Mouse (Mus musculus) embryonic facial prominence, embryonic 14.5 days (tissue): Measurements from ENCODE around the gene Nutm1. TPM values are rescaled to one million over a fixed set of nuclear protein-coding genes. Genes with fewer than 3 reads are reported as not detected.
A peak's percentile ranks its signal among the peaks of the same experiment; 100 is the strongest.

Source experiments
- ATAC-seq: fragments of 200-750 bp; cut with Nextera tagmentation; 2 replicates; pipeline ENCODE4 v1.8.0; 2017; ENCODE audit warnings: low read depth, moderate number of reproducible peaks, moderate TSS enrichment
- DNase-seq: peaks from one replicate; pipeline ENCODE4 v3.0.0-alpha.2; 2015; ENCODE audit warnings: low spot score
- H3K27ac ChIP-seq: fragments of 300-500 bp; sonication (generic); replicated peaks from 2 replicates; pipeline ENCODE4 v1.5.1; 2014; ENCODE audit warnings: low read depth, mild to moderate bottlenecking, low read length, moderate library complexity
- H3K27me3 ChIP-seq: fragments of 300-500 bp; sonication (generic); replicated peaks from 2 replicates; pipeline ENCODE4 v1.6.1; 2014; ENCODE audit warnings: low read length; ENCODE audit not compliant: control insufficient read depth, insufficient read depth
- H3K36me3 ChIP-seq: fragments of 300-500 bp; sonication (generic); 2 replicates; pipeline ENCODE4 v1.6.1; 2014; ENCODE audit warnings: low read length, mixed read lengths; ENCODE audit not compliant: control insufficient read depth, insufficient read depth
- H3K4me1 ChIP-seq: fragments of 300-500 bp; sonication (generic); 2 replicates; pipeline ENCODE4 v1.6.1; 2014; ENCODE audit warnings: antibody characterized with exemption, low read length; ENCODE audit not compliant: control insufficient read depth, insufficient read depth
- H3K4me2 ChIP-seq: fragments of 300-500 bp; sonication (generic); 2 replicates; pipeline ENCODE4 v1.6.1; 2014; ENCODE audit warnings: low read depth, mild to moderate bottlenecking, low read length, moderate library complexity, mixed read lengths
- H3K4me3 ChIP-seq: fragments of 300-500 bp; sonication (generic); 2 replicates; pipeline ENCODE4 v1.5.1; 2014; ENCODE audit warnings: low read depth, mild to moderate bottlenecking, low read length
- H3K9ac ChIP-seq: fragments of 300-500 bp; sonication (generic); 2 replicates; pipeline ENCODE4 v1.6.1; 2014; ENCODE audit warnings: low read depth, mild to moderate bottlenecking, low read length, moderate library complexity, mixed read lengths
- H3K9me3 ChIP-seq: fragments of 300-500 bp; sonication (generic); 2 replicates; pipeline ENCODE4 v1.6.1; 2016; ENCODE audit warnings: low read length; ENCODE audit not compliant: control insufficient read depth
- WGBS: fragments of 180-500 bp; shearing (Covaris S2); extraction: QIAGEN DNeasy Blood & Tissue Kit; methylation state at CpG from one replicate; pipeline ENCODE4 v1.1.7; 2014; 5-methylcytosine and 5-hydroxymethylcytosine counted together
- polyA plus RNA-seq: library from polyadenylated mRNA; unstranded; fragments of >200 nt; fragmentation: Nextera tagmentation; extraction: Ambion mirVana; gene quantifications from 2 replicates; pipeline ENCODE4 v1.2.1, GENCODE M21; 2014

Nutm1 gene
- polyA plus RNA-seq, 1 experiment from 2014 or later = not detected

GRCm38 (mm10) chr2:112232623-112233022, 26.5 kb downstream of the Nutm1 start:
- Histone ChIP-seq H3K4me1 (no peaks in the 10 kb centered on the region), H3K4me2 (no peak overlapping the region), H3K27me3 (no peaks in the 10 kb centered on the region), H3K9ac (no peak overlapping the region), H3K36me3 (no peaks in the 10 kb centered on the region), H3K4me3 (no peak overlapping the region), H3K9me3 (no peaks in the 10 kb centered on the region), H3K27ac (no peak overlapping the region)
- 90% methylated on average over 1 of the region's 1 CpGs for WGBS
- DNase-seq = no peak
- ATAC-seq = no peak

- Histone ChIP-seq H3K9ac (no peak overlapping the region), H3K36me3 (no peaks in the 10 kb centered on the region), H3K4me1 (no peaks in the 10 kb centered on the region), H3K27me3 (no peaks in the 10 kb centered on the region), H3K27ac (no peak overlapping the region), H3K4me2 (no peak overlapping the region), H3K4me3 (no peak overlapping the region), H3K9me3 (no peaks in the 10 kb centered on the region)
- no peak for ATAC-seq
- WGBS = 55% methylated on average over 4 of the region's 4 CpGs
- DNase-seq = no peak
These were observed 34.7 kb downstream of the Nutm1 start for GRCm38 (mm10) chr2:112224356-112224755.

GRCm38 (mm10) chr2:112222607-112223006, 36.5 kb downstream of the Nutm1 start:
- H3K27me3 ChIP-seq = no peaks in the 10 kb centered on the region
- DNase-seq (no peak), ATAC-seq (no peak)
- no peaks in the 10 kb centered on the region for H3K36me3 ChIP-seq
- H3K4me2 ChIP-seq = no peak overlapping the region
- H3K27ac ChIP-seq = no peak overlapping the region
- no peak overlapping the region for H3K9ac ChIP-seq
- H3K4me1 ChIP-seq = no peaks in the 10 kb centered on the region
- no peak overlapping the region for H3K4me3 ChIP-seq
- H3K9me3 ChIP-seq = no peaks in the 10 kb centered on the region
- WGBS = 77% methylated on average over 5 of the region's 5 CpGs

GRCm38 (mm10) chr2:112220880-112221279, 38.2 kb downstream of the Nutm1 start:
- Histone ChIP-seq H3K27me3 (no peaks in the 10 kb centered on the region), H3K9ac (no peak overlapping the region), H3K36me3 (no peaks in the 10 kb centered on the region), H3K9me3 (no peaks in the 10 kb centered on the region), H3K4me1 (no peaks in the 10 kb centered on the region), H3K4me2 (no peak overlapping the region), H3K4me3 (no peak overlapping the region), H3K27ac (no peak overlapping the region)
- DNase-seq = no peak
- no peak for ATAC-seq
- WGBS = 84% methylated on average over 5 of the region's 5 CpGs

- no peak overlapping the region for H3K4me3 ChIP-seq
- H3K4me1 ChIP-seq = no peaks in the 10 kb centered on the region
- H3K27ac ChIP-seq = no peak overlapping the region
- H3K9ac ChIP-seq = no peak overlapping the region
- H3K27me3 ChIP-seq = no peaks in the 10 kb centered on the region
- 72% methylated on average over 6 of the region's 6 CpGs for WGBS
- no peaks in the 10 kb centered on the region for H3K36me3 ChIP-seq
- H3K9me3 ChIP-seq = no peaks in the 10 kb centered on the region
- no peak overlapping the region for H3K4me2 ChIP-seq
- ATAC-seq (no peak), DNase-seq (no peak)
These were observed 41.5 kb downstream of the Nutm1 start for GRCm38 (mm10) chr2:112217614-112218013.

GRCm38 (mm10) chr2:112215977-112216376, 43.1 kb downstream of the Nutm1 start:
- Histone ChIP-seq H3K4me3 (no peak overlapping the region), H3K9ac (no peak overlapping the region), H3K27ac (no peak overlapping the region), H3K4me2 (no peak overlapping the region), H3K36me3 (no peaks in the 10 kb centered on the region), H3K4me1 (no peaks in the 10 kb centered on the region), H3K9me3 (no peaks in the 10 kb centered on the region), H3K27me3 (no peaks in the 10 kb centered on the region)
- peak; percentile 85 for ATAC-seq
- DNase-seq = peak; percentile 72
- WGBS = 12% methylated on average over 1 of the region's 1 CpGs

- Histone ChIP-seq H3K9me3 (no peaks in the 10 kb centered on the region), H3K27ac (no peak overlapping the region), H3K36me3 (no peaks in the 10 kb centered on the region), H3K4me1 (no peaks in the 10 kb centered on the region), H3K9ac (no peak overlapping the region), H3K4me2 (no peak overlapping the region), H3K27me3 (no peaks in the 10 kb centered on the region), H3K4me3 (no peak overlapping the region)
- no peak for DNase-seq
- 80% methylated on average over 2 of the region's 2 CpGs for WGBS
- no peak for ATAC-seq
These were observed 48.4 kb downstream of the Nutm1 start for GRCm38 (mm10) chr2:112210699-112211098.

GRCm38 (mm10) chr2:112210142-112210541, 48.9 kb downstream of the Nutm1 start:
- no peaks in the 10 kb centered on the region for H3K27me3 ChIP-seq
- peak; percentile 4; the same call in 1 of the 2 replicates for ATAC-seq
- WGBS = 69% methylated on average over 6 of the region's 6 CpGs

GRCm38 (mm10) chr2:112203056-112203455, 56.0 kb downstream of the Nutm1 start:
- Histone ChIP-seq H3K36me3 (no peaks in the 10 kb centered on the region), H3K4me3 (no peak overlapping the region), H3K4me1 (no peaks in the 10 kb centered on the region), H3K9me3 (no peaks in the 10 kb centered on the region), H3K27me3 (no peaks in the 10 kb centered on the region), H3K27ac (0 out of 2 replicates have a peak overlapping the region, but pooled peaks have one; percentile 24), H3K9ac (no peak overlapping the region), H3K4me2 (no peak overlapping the region)
- ATAC-seq (peak; percentile 84), DNase-seq (peak; percentile 93)
- WGBS = 41% methylated on average over 6 of the region's 6 CpGs

More at GRCm38 (mm10) chr2:112210142-112210541, 48.9 kb downstream of the Nutm1 start:
- Histone ChIP-seq H3K9ac (no peak overlapping the region), H3K27ac (no peak overlapping the region), H3K4me2 (no peak overlapping the region), H3K36me3 (no peaks in the 10 kb centered on the region), H3K4me3 (no peak overlapping the region), H3K9me3 (no peaks in the 10 kb centered on the region), H3K4me1 (no peaks in the 10 kb centered on the region)
- DNase-seq = peak; percentile 10
